Mouse (Mus musculus): ENCODE data around the gene Fcrl5. TPM values are rescaled to one million over a fixed set of nuclear protein-coding genes. Genes with fewer than 3 reads are reported as not detected.

Gene Fcrl5
- polyA plus RNA-seq, 1 experiment: not detected

GRCm38 (mm10) chr3:87540714-87541113 is 105.1 kb downstream of the Fcrl5 start:
- no peak overlapping the region for H3K27ac ChIP-seq (ENCODE audit: control insufficient read depth, insufficient read depth, low read depth, low read length)
- no peak overlapping the region for H3K4me3 ChIP-seq (ENCODE audit: control insufficient read depth, low read depth, low read length)
- TF ChIP-seq CTCF (IDR thresholded peaks at IDR 0.05; ENCODE audit: control insufficient read depth, insufficient read depth, insufficient replicate concordance, low read depth, low read length): no peak
- TF ChIP-seq POLR2A (IDR thresholded peaks at IDR 0.05; ENCODE audit: control insufficient read depth, low read depth, low read length): no peak
- H3K4me1 ChIP-seq (ENCODE audit: control insufficient read depth, insufficient read depth, low read length): no peaks in the 10 kb centered on the region
- H3K27me3 ChIP-seq (ENCODE audit: control insufficient read depth, insufficient read depth, low read length): no peaks in the 10 kb centered on the region
- H3K36me3 ChIP-seq (ENCODE audit: control insufficient read depth, insufficient read depth, low read length): no peaks in the 10 kb centered on the region; the same call in 1 of the 2 replicates

DNA sequence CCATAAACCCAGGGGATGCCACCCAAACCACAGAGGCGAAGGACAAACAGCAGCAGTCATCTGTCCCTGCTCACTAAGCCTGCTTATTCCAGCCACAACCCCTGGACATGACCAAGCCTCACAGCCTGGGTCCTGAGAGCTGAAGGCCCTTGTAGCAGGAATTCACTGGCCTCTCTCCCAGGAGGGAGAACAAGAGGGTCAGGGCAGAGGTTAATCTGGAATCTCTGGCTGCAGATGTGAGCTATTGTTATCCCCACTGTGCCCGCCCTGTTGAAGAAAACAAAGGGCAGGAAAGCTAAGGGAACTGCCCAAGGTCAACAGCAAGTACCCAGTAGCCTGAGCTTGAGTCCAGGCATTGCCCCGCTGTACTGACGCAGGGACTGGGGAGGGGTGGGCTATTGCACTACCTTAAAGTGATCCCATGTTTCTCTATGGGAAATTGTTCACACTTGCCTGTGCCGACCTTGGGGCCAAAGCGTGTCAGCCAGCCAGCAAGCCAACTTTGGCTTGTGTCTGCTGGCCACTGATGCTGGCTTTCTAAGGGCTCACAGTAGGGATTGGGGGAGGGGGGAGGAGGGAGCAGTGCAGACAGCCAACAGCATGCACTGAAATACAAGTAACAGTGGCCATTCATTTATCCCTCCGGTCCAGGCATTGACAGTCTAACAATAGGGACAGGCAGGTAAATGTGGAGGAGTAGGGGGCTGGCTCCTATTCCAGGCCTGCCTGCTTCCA is 107.1 kb downstream of the Fcrl5 start:
- H3K36me3 ChIP-seq (ENCODE audit: control insufficient read depth, insufficient read depth, low read length): no peaks in the 10 kb centered on the region
- no peaks in the 10 kb centered on the region for H3K4me1 ChIP-seq (ENCODE audit: control insufficient read depth, insufficient read depth, low read length)
- H3K27me3 ChIP-seq (ENCODE audit: control insufficient read depth, insufficient read depth, low read length): no peaks in the 10 kb centered on the region
- H3K27ac ChIP-seq (ENCODE audit: control insufficient read depth, insufficient read depth, low read depth, low read length): no peak overlapping the region
- TF ChIP-seq POLR2A (IDR thresholded peaks at IDR 0.05; ENCODE audit: control insufficient read depth, low read depth, low read length) (no peak), CTCF (IDR thresholded peaks at IDR 0.05; ENCODE audit: control insufficient read depth, insufficient read depth, insufficient replicate concordance, low read depth, low read length) (no peak)
- H3K4me3 ChIP-seq (ENCODE audit: control insufficient read depth, low read depth, low read length): no peak overlapping the region

- H3K4me3 ChIP-seq (ENCODE audit: control insufficient read depth, low read depth, low read length): no peak overlapping the region
- H3K27me3 ChIP-seq (ENCODE audit: control insufficient read depth, insufficient read depth, low read length): no peaks in the 10 kb centered on the region
- H3K4me1 ChIP-seq (ENCODE audit: control insufficient read depth, insufficient read depth, low read length): no peaks in the 10 kb centered on the region
- TF ChIP-seq POLR2A (IDR thresholded peaks at IDR 0.05; ENCODE audit: control insufficient read depth, low read depth, low read length) (no peak), CTCF (IDR thresholded peaks at IDR 0.05; ENCODE audit: control insufficient read depth, insufficient read depth, insufficient replicate concordance, low read depth, low read length) (no peak)
- H3K36me3 ChIP-seq (ENCODE audit: control insufficient read depth, insufficient read depth, low read length): no peaks in the 10 kb centered on the region
- H3K27ac ChIP-seq (ENCODE audit: control insufficient read depth, insufficient read depth, low read depth, low read length): no peak overlapping the region
Observed at GRCm38 (mm10) chr3:87545554-87545953, 110.0 kb downstream of the Fcrl5 start.

- no peak for TF ChIP-seq CTCF (IDR thresholded peaks at IDR 0.05; ENCODE audit: control insufficient read depth, insufficient read depth, insufficient replicate concordance, low read depth, low read length)
- no peak for TF ChIP-seq POLR2A (IDR thresholded peaks at IDR 0.05; ENCODE audit: control insufficient read depth, low read depth, low read length)
- H3K27me3 ChIP-seq (ENCODE audit: control insufficient read depth, insufficient read depth, low read length): no peaks in the 10 kb centered on the region
- no peaks in the 10 kb centered on the region for H3K4me1 ChIP-seq (ENCODE audit: control insufficient read depth, insufficient read depth, low read length)
- H3K4me3 ChIP-seq (ENCODE audit: control insufficient read depth, low read depth, low read length): no peak overlapping the region
- no peak overlapping the region for H3K27ac ChIP-seq (ENCODE audit: control insufficient read depth, insufficient read depth, low read depth, low read length)
- no peaks in the 10 kb centered on the region for H3K36me3 ChIP-seq (ENCODE audit: control insufficient read depth, insufficient read depth, low read length)
Observed at GRCm38 (mm10) chr3:87546291-87546721, 110.7 kb downstream of the Fcrl5 start.

GRCm38 (mm10) chr3:87549908-87550307 is 114.3 kb downstream of the Fcrl5 start:
- TF ChIP-seq POLR2A (IDR thresholded peaks at IDR 0.05; ENCODE audit: control insufficient read depth, low read depth, low read length) (no peak), CTCF (IDR thresholded peaks at IDR 0.05; ENCODE audit: control insufficient read depth, insufficient read depth, insufficient replicate concordance, low read depth, low read length) (no peak)
- Histone ChIP-seq H3K4me1 (ENCODE audit: control insufficient read depth, insufficient read depth, low read length) (no peaks in the 10 kb centered on the region), H3K27me3 (ENCODE audit: control insufficient read depth, insufficient read depth, low read length) (no peaks in the 10 kb centered on the region), H3K27ac (ENCODE audit: control insufficient read depth, insufficient read depth, low read depth, low read length) (no peak overlapping the region), H3K36me3 (ENCODE audit: control insufficient read depth, insufficient read depth, low read length) (no peaks in the 10 kb centered on the region), H3K4me3 (ENCODE audit: control insufficient read depth, low read depth, low read length) (no peak overlapping the region)

Other genes starting within 250 kb of the Fcrl5 start
- 0.65 and 0.75 TPM in 2 replicates for gene Fcrls, start 172.0 kb upstream of the Fcrl5 start, polyA plus RNA-seq (2012; rRNA removed)
- gene Cd5l, start 77.9 kb upstream of the Fcrl5 start, polyA plus RNA-seq (2012; rRNA removed): 6.9 and 7.0 TPM in 2 replicates
- 0.07 TPM in 1 of 2 replicates, not detected in the other for gene Fcrl1, start 59.4 kb upstream of the Fcrl5 start, polyA plus RNA-seq (2012; rRNA removed)
- 3.9 and 4.0 TPM in 2 replicates for gene Etv3, start 89.6 kb downstream of the Fcrl5 start, polyA plus RNA-seq (2012; rRNA removed)
- 15.9 and 17.5 TPM in 2 replicates for gene Arhgef11, start 181.8 kb downstream of the Fcrl5 start, polyA plus RNA-seq (2012; rRNA removed)

Measured in testis, adult 2 months (tissue).